Mouse (Mus musculus) forebrain, postnatal 0 days (tissue): Measurements from ENCODE around the gene Rabggtb. TPM values are rescaled to one million over a fixed set of nuclear protein-coding genes. Genes with fewer than 3 reads are reported as not detected.

Source experiments
- ATAC-seq: fragments of 200-750 bp; cut with Nextera tagmentation; 2 replicates; pipeline ENCODE4 v1.8.0; 2017; ENCODE audit warnings: mild to moderate bottlenecking, moderate library complexity
- DNase-seq: peaks from one replicate; pipeline ENCODE4 v3.0.0-alpha.2; 2015
- H3K27ac ChIP-seq: fragments of 300-500 bp; sonication (generic); 2 replicates; pipeline ENCODE4 v1.5.1; 2014; ENCODE audit warnings: low read depth, mild to moderate bottlenecking, antibody characterized with exemption, low read length, moderate library complexity, mixed read lengths
- H3K27me3 ChIP-seq: fragments of 300-500 bp; sonication (generic); 2 replicates; pipeline ENCODE4 v1.6.1; 2014; ENCODE audit warnings: mild to moderate bottlenecking, low read length, mixed read lengths; ENCODE audit not compliant: insufficient read depth
- H3K36me3 ChIP-seq: fragments of 300-500 bp; sonication (generic); 2 replicates; pipeline ENCODE4 v1.6.1; 2014; ENCODE audit warnings: mild to moderate bottlenecking, moderate library complexity; ENCODE audit not compliant: insufficient read depth
- H3K4me1 ChIP-seq: fragments of 300-500 bp; sonication (generic); 2 replicates; pipeline ENCODE4 v1.6.1; 2014; ENCODE audit warnings: antibody characterized with exemption; ENCODE audit not compliant: insufficient read depth
- H3K4me2 ChIP-seq: fragments of 300-500 bp; sonication (generic); 2 replicates; pipeline ENCODE4 v1.6.1; 2014; ENCODE audit warnings: low read depth, mild to moderate bottlenecking, moderate library complexity
- H3K4me3 ChIP-seq: fragments of 300-500 bp; sonication (generic); 2 replicates; pipeline ENCODE4 v1.5.1; 2014; ENCODE audit warnings: low read depth, low read length, mixed read lengths
- H3K9ac ChIP-seq: fragments of 300-500 bp; sonication (generic); 2 replicates; pipeline ENCODE4 v1.6.1; 2014; ENCODE audit warnings: mild to moderate bottlenecking
- H3K9me3 ChIP-seq: fragments of 300-500 bp; sonication (generic); 2 replicates; pipeline ENCODE4 v1.6.1; 2016; ENCODE audit warnings: low read length
- CTCF ChIP-seq: sonication (generic); IDR thresholded peaks from 2 replicates; pipeline ENCODE4 v1.5.1; 2016; ENCODE audit warnings: antibody characterized with exemption, control low read depth, low read depth
- WGBS: fragments of 180-500 bp; shearing (Covaris S2); extraction: QIAGEN DNeasy Blood & Tissue Kit; methylation state at CpG from one replicate; pipeline ENCODE4 v1.1.7; 2014; 5-methylcytosine and 5-hydroxymethylcytosine counted together
- polyA plus RNA-seq: library from polyadenylated mRNA; unstranded; fragments of >200 nt; fragmentation: Nextera tagmentation; extraction: Ambion mirVana; gene quantifications from 2 replicates; pipeline ENCODE4 v1.2.1, GENCODE M21; 2015
- total RNA-seq: library from RNA; depleted of rRNA; stranded (reverse); fragments of >200 nt; gene quantifications from 2 replicates; pipeline ENCODE4 v1.2.3, GENCODE M21; 2014; rRNA removed

Rabggtb gene
- 69.9 and 71.2 TPM in 2 replicates for total RNA-seq
- polyA plus RNA-seq = 56.9 and 58.3 TPM in 2 replicates

- H3K27me3 ChIP-seq = no peaks in the 10 kb centered on the region
- H3K4me2 ChIP-seq = peak within 1 kb of the TSS; percentile 77
- peak within 1 kb of the TSS; percentile 92 for H3K27ac ChIP-seq
- H3K9ac ChIP-seq = peak within 1 kb of the TSS; percentile 88
- TF ChIP-seq CTCF = no peak
- H3K4me3 ChIP-seq = peak within 1 kb of the TSS; percentile 85
- DNase-seq (peak; percentile 98), ATAC-seq (peak; percentile 99)
- H3K36me3 ChIP-seq = peaks cover 32% of the 10 kb centered on the region
- peaks cover 15% of the 10 kb centered on the region for H3K4me1 ChIP-seq
- WGBS = 1% methylated on average over 65 of the region's 65 CpGs
- H3K9me3 ChIP-seq = no peaks in the 10 kb centered on the region
These were observed at the start of gene Rabggtb for GRCm38 (mm10) chr3:153912546-153913509. Gene Rabggtb (minus strand): TSS chr3:153913009.

GRCm38 (mm10) chr3:153961632-153962389, 49.0 kb upstream of the Rabggtb start:
- H3K27ac ChIP-seq = no peak overlapping the region
- no peaks in the 10 kb centered on the region for H3K27me3 ChIP-seq
- H3K4me3 ChIP-seq = no peak overlapping the region
- ATAC-seq = no peak
- no peak overlapping the region for H3K4me2 ChIP-seq
- H3K9ac ChIP-seq = no peak overlapping the region
- TF ChIP-seq CTCF = peak; percentile 53
- WGBS = 73% methylated on average over 6 of the region's 6 CpGs
- H3K4me1 ChIP-seq = no peaks in the 10 kb centered on the region
- DNase-seq = no peak
- H3K36me3 ChIP-seq = no peaks in the 10 kb centered on the region
- no peaks in the 10 kb centered on the region for H3K9me3 ChIP-seq

GRCm38 (mm10) chr3:153960884-153961283, 48.1 kb upstream of the Rabggtb start:
- DNase-seq (no peak), ATAC-seq (no peak)
- H3K9ac ChIP-seq = 0 out of 2 replicates have a peak overlapping the region, but pooled peaks have one; percentile 18
- TF ChIP-seq CTCF = no peak
- no peak overlapping the region for H3K27ac ChIP-seq
- H3K36me3 ChIP-seq = no peaks in the 10 kb centered on the region
- H3K4me1 ChIP-seq = no peaks in the 10 kb centered on the region
- H3K4me2 ChIP-seq = no peak overlapping the region
- H3K9me3 ChIP-seq = no peaks in the 10 kb centered on the region
- no peaks in the 10 kb centered on the region for H3K27me3 ChIP-seq
- 40% methylated on average over 2 of the region's 2 CpGs for WGBS
- no peak overlapping the region for H3K4me3 ChIP-seq

DNA sequence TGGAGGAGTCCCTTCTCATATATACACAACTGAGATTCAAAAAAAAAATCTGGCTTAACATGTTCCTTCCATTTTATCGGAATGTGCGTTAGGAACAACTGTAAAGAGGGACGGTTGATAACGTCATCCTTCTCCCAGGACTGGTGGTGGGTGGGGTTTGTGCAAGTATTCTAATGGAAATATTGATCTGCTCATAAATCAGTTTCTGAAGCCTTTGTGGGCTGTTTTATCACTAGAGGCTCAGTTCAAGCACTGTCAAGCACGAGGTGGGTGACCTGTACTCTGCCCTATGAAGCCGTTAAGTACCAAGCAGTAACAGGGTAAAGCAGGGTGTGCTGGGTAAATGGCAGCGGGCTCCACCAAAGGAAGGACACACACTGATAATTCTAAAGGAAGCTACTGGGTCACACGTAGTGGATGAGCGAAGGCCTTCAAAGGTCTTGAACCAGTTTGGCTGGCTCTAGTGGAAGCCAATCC, 47.0 kb upstream of the Rabggtb start:
- ATAC-seq (peak; percentile 58), DNase-seq (no peak)

GRCm38 (mm10) chr3:153959035-153959730, 46.4 kb upstream of the Rabggtb start:
- Histone ChIP-seq H3K4me3 (no peak overlapping the region), H3K36me3 (no peaks in the 10 kb centered on the region), H3K4me1 (no peaks in the 10 kb centered on the region), H3K27me3 (no peaks in the 10 kb centered on the region), H3K4me2 (no peak overlapping the region), H3K9ac (no peak overlapping the region), H3K27ac (no peak overlapping the region), H3K9me3 (no peaks in the 10 kb centered on the region)
- TF ChIP-seq CTCF = peak; percentile 93
- ATAC-seq = peak; percentile 67
- 97% methylated on average over 1 of the region's 1 CpGs for WGBS
- peak; percentile 83 for DNase-seq

More for the DNA sequence above, 47.0 kb upstream of the Rabggtb start:
- Histone ChIP-seq H3K4me1 (no peaks in the 10 kb centered on the region), H3K4me2 (no peak overlapping the region), H3K27ac (no peak overlapping the region), H3K9ac (no peak overlapping the region), H3K4me3 (no peak overlapping the region), H3K36me3 (no peaks in the 10 kb centered on the region), H3K9me3 (no peaks in the 10 kb centered on the region), H3K27me3 (no peaks in the 10 kb centered on the region)
- WGBS = 83% methylated on average over 9 of the region's 9 CpGs
- no peak for TF ChIP-seq CTCF

DNA sequence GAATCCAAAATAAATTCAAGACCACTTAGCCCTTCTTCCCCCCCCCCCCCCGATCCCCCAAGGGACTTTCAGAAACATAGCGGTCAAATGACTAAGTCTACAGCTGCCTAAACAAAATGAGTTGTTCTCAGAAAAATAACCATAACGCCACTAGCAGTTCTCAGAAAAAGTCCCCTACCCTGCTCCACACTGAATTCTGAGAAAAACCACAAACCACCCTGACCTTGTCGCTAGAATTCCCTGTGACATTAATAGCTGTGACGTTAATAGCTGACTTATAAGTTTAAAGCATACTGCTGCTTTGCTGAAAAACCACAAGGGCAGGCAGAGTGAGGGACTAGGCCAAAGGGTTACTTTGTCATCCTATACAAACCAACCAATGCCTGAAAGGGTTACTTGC, 45.1 kb upstream of the Rabggtb start:
- H3K4me2 ChIP-seq = no peak overlapping the region
- WGBS = 92% methylated on average over 5 of the region's 5 CpGs
- no peak for DNase-seq
- no peak overlapping the region for H3K27ac ChIP-seq
- TF ChIP-seq CTCF = no peak
- H3K4me3 ChIP-seq = no peak overlapping the region
- no peak overlapping the region for H3K9ac ChIP-seq
- no peaks in the 10 kb centered on the region for H3K36me3 ChIP-seq
- no peak for ATAC-seq
- H3K4me1 ChIP-seq = no peaks in the 10 kb centered on the region
- H3K27me3 ChIP-seq = no peaks in the 10 kb centered on the region
- H3K9me3 ChIP-seq = no peaks in the 10 kb centered on the region
